Mouse (Mus musculus): ENCODE results near the gene Mrgpra6. TPM values are rescaled to one million over a fixed set of nuclear protein-coding genes. Genes with fewer than 3 reads are reported as not detected.

Gene Mrgpra6
- polyA plus RNA-seq, 1 experiment from 2014 or later: not detected

DNA sequence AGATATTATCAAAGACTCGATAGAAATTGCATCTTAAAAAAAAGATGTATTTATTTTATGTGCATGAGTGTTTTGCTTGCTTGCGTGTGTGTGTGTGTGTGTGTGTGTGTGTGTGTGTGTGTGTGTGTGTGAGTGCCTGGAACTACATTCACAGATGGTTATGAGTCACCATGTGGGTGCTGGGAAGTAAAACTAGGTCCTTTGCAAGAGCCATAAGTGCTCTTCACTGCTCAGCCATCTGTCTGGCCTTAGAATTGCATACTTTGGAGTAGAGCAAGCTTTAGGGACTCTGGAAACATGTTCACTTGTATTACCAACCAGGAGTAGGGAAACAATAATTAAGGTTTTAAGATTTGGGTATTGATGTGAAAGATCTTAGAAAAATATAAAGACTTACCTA lies 48.9 kb downstream of the Mrgpra6 start:
- Histone ChIP-seq H3K4me2 (no peak overlapping the region), H3K36me3 (ENCODE audit: control insufficient read depth, insufficient read depth, low read length) (no peaks in the 10 kb centered on the region), H3K4me1 (ENCODE audit: control insufficient read depth, insufficient read depth, low read length) (no peaks in the 10 kb centered on the region), H3K27me3 (ENCODE audit: control insufficient read depth, insufficient read depth, low read length) (no peaks in the 10 kb centered on the region), H3K27ac (ENCODE audit: low read depth, low read length) (no peak overlapping the region), H3K4me3 (ENCODE audit: low read depth, low read length) (no peak overlapping the region), H3K9ac (ENCODE audit: low read depth, low read length) (no peak overlapping the region), H3K9me3 (replicated peaks; ENCODE audit: control insufficient read depth, low read length) (0 out of 2 replicates have a peak, but pooled peaks cover 2% of the 10 kb centered on the region)
- WGBS (ENCODE audit: insufficient replicate concordance): 85% methylated on average over 2 of the region's 2 CpGs
- no peak for ATAC-seq (replicated peaks; ENCODE audit: insufficient number of reproducible peaks, low FRiP score, low TSS enrichment)

DNA sequence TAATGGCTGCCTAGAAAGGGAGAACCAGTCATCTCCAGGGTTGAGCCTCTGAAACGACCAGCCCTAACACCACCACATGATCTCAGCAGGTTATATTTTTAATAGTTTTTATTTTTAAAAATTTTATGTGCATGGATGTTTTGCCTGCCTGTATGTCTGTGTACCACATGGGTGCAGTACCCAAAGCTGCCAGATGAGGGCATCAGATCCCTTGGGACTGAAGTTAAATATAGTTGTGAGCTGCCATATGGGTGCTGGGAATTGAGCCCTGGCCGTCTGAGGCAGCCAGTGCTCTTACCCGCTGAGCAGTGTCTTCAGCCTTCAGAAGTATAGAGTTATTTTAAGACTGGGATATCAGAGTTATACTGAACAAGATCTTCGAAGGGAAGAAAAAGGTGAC lies 49.3 kb downstream of the Mrgpra6 start:
- Histone ChIP-seq H3K4me1 (ENCODE audit: control insufficient read depth, insufficient read depth, low read length) (no peaks in the 10 kb centered on the region), H3K4me2 (no peak overlapping the region), H3K36me3 (ENCODE audit: control insufficient read depth, insufficient read depth, low read length) (no peaks in the 10 kb centered on the region), H3K27ac (ENCODE audit: low read depth, low read length) (no peak overlapping the region), H3K9ac (ENCODE audit: low read depth, low read length) (no peak overlapping the region), H3K4me3 (ENCODE audit: low read depth, low read length) (no peak overlapping the region), H3K27me3 (ENCODE audit: control insufficient read depth, insufficient read depth, low read length) (no peaks in the 10 kb centered on the region), H3K9me3 (replicated peaks; ENCODE audit: control insufficient read depth, low read length) (0 out of 2 replicates have a peak, but pooled peaks cover 2% of the 10 kb centered on the region)
- ATAC-seq (replicated peaks; ENCODE audit: insufficient number of reproducible peaks, low FRiP score, low TSS enrichment): no peak
- 84% methylated on average over 4 of the region's 4 CpGs for WGBS (ENCODE audit: insufficient replicate concordance)

DNA sequence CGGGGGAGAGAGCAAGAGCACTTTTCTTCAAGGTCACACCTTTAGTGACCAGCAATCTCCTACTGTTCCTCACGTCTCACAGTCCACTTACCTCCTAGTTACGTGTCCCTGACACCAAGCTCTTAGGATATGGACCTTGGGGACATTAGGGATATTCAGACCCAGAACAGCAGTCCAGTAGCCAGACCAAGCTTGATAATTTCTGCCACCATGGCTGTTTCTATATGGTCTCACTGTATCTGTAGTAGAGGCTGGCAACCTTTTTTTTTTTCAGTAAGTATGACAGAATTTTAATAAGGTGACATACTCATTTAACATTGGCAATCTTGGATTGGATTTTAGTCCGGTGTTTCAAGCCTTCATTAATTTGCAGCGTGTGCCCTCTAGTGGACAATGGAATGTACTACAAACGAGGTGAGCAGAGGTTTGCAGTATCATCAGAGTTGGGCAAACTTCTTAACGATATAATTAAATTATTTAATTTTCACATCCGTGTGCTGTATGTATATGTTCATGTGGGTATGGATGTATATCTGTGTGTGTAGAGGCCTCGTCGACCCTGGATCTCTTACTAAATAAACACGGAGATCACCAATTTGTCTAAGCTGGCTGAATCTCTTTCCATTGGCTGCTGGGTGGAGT lies 54.2 kb downstream of the Mrgpra6 start:
- Histone ChIP-seq H3K27me3 (ENCODE audit: control insufficient read depth, insufficient read depth, low read length) (no peaks in the 10 kb centered on the region), H3K4me2 (no peak overlapping the region), H3K4me3 (ENCODE audit: low read depth, low read length) (no peak overlapping the region), H3K36me3 (ENCODE audit: control insufficient read depth, insufficient read depth, low read length) (no peaks in the 10 kb centered on the region), H3K9ac (ENCODE audit: low read depth, low read length) (no peak overlapping the region), H3K27ac (ENCODE audit: low read depth, low read length) (no peak overlapping the region), H3K9me3 (replicated peaks; ENCODE audit: control insufficient read depth, low read length) (0 out of 2 replicates have a peak, but pooled peaks cover 2% of the 10 kb centered on the region), H3K4me1 (ENCODE audit: control insufficient read depth, insufficient read depth, low read length) (no peaks in the 10 kb centered on the region)
- WGBS (ENCODE audit: insufficient replicate concordance): 16% methylated on average over 11 of the region's 11 CpGs
- no peak for ATAC-seq (replicated peaks; ENCODE audit: insufficient number of reproducible peaks, low FRiP score, low TSS enrichment)

DNA sequence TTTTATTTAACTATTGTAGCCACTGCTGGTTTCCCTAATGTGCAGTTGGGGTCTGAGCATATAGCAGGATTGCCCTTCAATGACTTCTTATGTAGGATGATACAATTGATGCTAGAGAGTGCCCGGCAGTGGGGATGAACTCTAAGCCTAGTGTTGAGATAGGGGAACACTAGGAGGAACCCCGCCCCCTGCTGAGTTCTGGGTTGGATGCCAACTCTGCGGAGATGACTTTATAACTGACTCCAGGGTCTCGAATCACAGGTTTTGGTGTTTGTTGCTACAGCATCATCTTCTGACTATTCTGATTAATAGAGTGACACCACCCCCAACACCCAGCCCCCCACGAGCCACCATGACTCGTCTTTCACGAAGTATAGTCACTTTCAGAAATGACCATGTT lies 56.4 kb downstream of the Mrgpra6 start:
- Histone ChIP-seq H3K4me1 (ENCODE audit: control insufficient read depth, insufficient read depth, low read length) (no peaks in the 10 kb centered on the region), H3K27me3 (ENCODE audit: control insufficient read depth, insufficient read depth, low read length) (no peaks in the 10 kb centered on the region), H3K4me3 (ENCODE audit: low read depth, low read length) (no peak overlapping the region), H3K4me2 (no peak overlapping the region), H3K27ac (ENCODE audit: low read depth, low read length) (no peak overlapping the region), H3K9me3 (replicated peaks; ENCODE audit: control insufficient read depth, low read length) (no peaks in the 10 kb centered on the region), H3K36me3 (ENCODE audit: control insufficient read depth, insufficient read depth, low read length) (no peaks in the 10 kb centered on the region), H3K9ac (ENCODE audit: low read depth, low read length) (no peak overlapping the region)
- no peak for ATAC-seq (replicated peaks; ENCODE audit: insufficient number of reproducible peaks, low FRiP score, low TSS enrichment)
- WGBS (ENCODE audit: insufficient replicate concordance): 77% methylated on average over 7 of the region's 7 CpGs

DNA sequence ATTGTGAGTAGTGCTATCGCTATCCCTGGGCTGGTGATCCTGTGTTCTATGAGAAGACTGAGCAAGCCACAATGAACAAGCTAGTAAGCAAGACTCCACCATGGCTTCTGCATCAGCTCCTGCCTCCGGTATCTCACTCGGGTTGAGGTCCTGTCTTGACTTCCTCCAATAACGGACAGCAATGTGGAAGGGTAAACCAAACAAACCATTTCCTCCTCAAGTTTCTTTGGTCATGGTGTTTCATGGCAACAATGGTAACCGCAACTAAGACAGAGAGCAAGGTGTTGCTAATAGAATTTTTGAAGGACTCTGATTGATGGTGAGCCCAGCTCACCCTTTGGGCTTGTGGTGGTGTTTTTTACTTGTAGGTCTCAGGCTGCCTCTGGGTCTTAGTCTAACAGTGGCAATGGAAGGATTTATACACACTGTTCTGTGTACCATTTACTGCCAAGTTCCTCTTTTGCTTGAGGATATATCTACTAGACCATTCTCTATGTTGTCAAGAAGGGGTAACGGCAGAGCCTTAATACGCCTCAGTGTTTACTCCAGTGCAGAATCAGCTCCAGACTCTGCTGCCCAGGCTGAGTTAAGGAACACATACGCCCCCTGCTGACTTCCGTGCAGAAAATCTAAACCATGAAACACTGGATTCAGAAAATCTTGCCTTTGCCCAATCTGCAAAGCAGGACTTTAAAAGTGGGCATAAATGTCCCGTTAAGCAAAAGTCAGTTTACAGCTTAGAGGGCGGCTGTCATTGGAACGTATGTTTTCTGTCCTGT lies 58.5 kb downstream of the Mrgpra6 start:
- no peak overlapping the region for H3K4me3 ChIP-seq (ENCODE audit: low read depth, low read length)
- H3K27me3 ChIP-seq (ENCODE audit: control insufficient read depth, insufficient read depth, low read length): no peaks in the 10 kb centered on the region
- no peaks in the 10 kb centered on the region for H3K36me3 ChIP-seq (ENCODE audit: control insufficient read depth, insufficient read depth, low read length)
- no peak overlapping the region for H3K4me2 ChIP-seq
- no peaks in the 10 kb centered on the region for H3K9me3 ChIP-seq (replicated peaks; ENCODE audit: control insufficient read depth, low read length)
- H3K9ac ChIP-seq (ENCODE audit: low read depth, low read length): no peak overlapping the region
- no peak overlapping the region for H3K27ac ChIP-seq (ENCODE audit: low read depth, low read length)
- ATAC-seq (replicated peaks; ENCODE audit: insufficient number of reproducible peaks, low FRiP score, low TSS enrichment): no peak
- no peaks in the 10 kb centered on the region for H3K4me1 ChIP-seq (ENCODE audit: control insufficient read depth, insufficient read depth, low read length)
- WGBS (ENCODE audit: insufficient replicate concordance): 54% methylated on average over 12 of the region's 12 CpGs

DNA sequence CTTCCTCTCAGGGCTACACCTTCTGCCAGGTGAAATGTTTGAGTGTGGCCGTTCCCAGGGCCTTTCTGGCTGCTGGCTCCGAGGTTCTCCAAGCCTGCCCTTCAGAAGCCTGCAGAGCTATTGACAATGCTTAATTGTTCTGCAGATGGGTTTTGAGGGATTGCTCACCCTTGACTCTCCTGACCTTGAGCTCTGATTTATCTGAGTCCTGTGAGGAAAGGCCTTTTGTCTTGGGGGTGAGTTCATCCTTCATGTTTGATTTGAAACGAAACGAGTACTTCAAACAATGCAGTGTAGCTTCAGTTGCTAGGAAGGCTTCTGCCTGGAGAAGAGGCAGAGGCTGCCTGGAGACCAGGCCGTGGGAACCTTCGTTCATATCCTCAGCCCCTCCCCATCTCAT lies 60.4 kb downstream of the Mrgpra6 start:
- Histone ChIP-seq H3K4me2 (no peak overlapping the region), H3K4me1 (ENCODE audit: control insufficient read depth, insufficient read depth, low read length) (no peaks in the 10 kb centered on the region), H3K4me3 (ENCODE audit: low read depth, low read length) (no peak overlapping the region), H3K9ac (ENCODE audit: low read depth, low read length) (no peak overlapping the region), H3K27me3 (ENCODE audit: control insufficient read depth, insufficient read depth, low read length) (no peaks in the 10 kb centered on the region; the same call in 1 of the 2 replicates), H3K27ac (ENCODE audit: low read depth, low read length) (no peak overlapping the region), H3K9me3 (replicated peaks; ENCODE audit: control insufficient read depth, low read length) (no peaks in the 10 kb centered on the region), H3K36me3 (ENCODE audit: control insufficient read depth, insufficient read depth, low read length) (no peaks in the 10 kb centered on the region)
- 37% methylated on average over 6 of the region's 6 CpGs for WGBS (ENCODE audit: insufficient replicate concordance)
- ATAC-seq (replicated peaks; ENCODE audit: insufficient number of reproducible peaks, low FRiP score, low TSS enrichment): no peak

DNA sequence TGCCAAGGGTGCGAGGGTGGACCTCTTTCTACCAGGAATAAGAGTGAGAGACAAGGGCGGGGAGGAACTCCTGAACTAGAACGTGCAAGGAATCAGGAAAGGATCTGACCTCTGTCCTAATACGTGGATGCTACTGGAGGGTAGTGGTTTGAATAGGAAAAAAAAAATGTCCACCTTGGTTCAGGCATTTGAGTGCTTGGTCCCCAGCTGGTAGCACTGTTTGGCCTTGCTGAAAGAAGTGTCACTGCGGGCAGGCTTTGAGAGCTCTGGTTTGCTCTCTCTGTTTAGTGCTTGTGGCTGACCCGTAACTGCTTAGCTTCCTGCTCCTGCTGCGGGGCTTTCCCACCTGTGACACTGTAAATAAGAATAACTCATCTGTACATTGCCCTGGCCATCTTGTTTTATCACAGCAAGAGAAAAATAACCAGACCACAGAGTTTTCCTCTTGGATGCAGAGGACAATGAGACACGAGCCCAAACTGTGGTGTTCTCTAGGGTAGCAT lies 64.8 kb downstream of the Mrgpra6 start:
- 68% methylated on average over 8 of the region's 8 CpGs for WGBS (ENCODE audit: insufficient replicate concordance)
- Histone ChIP-seq H3K4me2 (no peak overlapping the region), H3K4me3 (ENCODE audit: low read depth, low read length) (no peak overlapping the region), H3K36me3 (ENCODE audit: control insufficient read depth, insufficient read depth, low read length) (no peaks in the 10 kb centered on the region), H3K9ac (ENCODE audit: low read depth, low read length) (no peak overlapping the region), H3K9me3 (replicated peaks; ENCODE audit: control insufficient read depth, low read length) (no peaks in the 10 kb centered on the region), H3K27me3 (ENCODE audit: control insufficient read depth, insufficient read depth, low read length) (peaks cover 7% of the 10 kb centered on the region), H3K27ac (ENCODE audit: low read depth, low read length) (no peak overlapping the region), H3K4me1 (ENCODE audit: control insufficient read depth, insufficient read depth, low read length) (no peaks in the 10 kb centered on the region)
- no peak for ATAC-seq (replicated peaks; ENCODE audit: insufficient number of reproducible peaks, low FRiP score, low TSS enrichment)
